Comparison of ENCODE assay signal across 7 mouse cellular contexts in the genomic region with DNA sequence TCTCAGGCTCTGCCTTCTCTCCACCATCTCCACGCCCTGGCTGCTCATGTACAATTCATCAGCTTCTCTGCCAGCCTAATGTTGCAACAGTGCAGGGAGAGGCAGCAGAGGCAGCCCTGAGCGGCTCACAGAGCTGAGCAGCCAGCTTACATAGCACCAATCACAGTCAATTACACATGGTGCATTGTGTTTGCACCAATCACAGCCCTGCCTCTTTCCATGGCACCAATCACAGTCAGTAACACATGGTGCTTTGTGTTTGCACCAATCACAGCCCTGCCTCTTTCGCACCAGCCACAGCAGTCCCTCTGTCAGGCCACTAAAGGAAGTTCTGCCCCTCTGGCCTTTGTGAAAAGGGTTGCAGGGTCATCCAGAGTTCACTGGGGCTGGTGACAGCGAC. TPM values are rescaled to one million over a fixed set of nuclear protein-coding genes. Genes with fewer than 3 reads are reported as not detected.
DNase-seq lines count a peak whose midpoint lies in the region; ATAC-seq lines count a peak whose summit lies in the region.

No protein-coding gene starts in this region.

- peak; percentile 78 for ATAC-seq in activated CD4-positive, CD25-positive, alpha-beta regulatory T cell, adult 4 months
- ATAC-seq in common myeloid progenitor, adult 5-6 weeks (replicated peaks; ENCODE audit: low read depth, poor library complexity, severe bottlenecking), result peak; percentile 73

- peak; percentile 45 for DNase-seq in gastrocnemius, postnatal 10 days
- peak; percentile 61 for DNase-seq in hindlimb bud, embryonic 11.5 days (ENCODE audit: extremely low spot score, low read depth, low spot score)
- DNase-seq in left cerebral cortex, adult 18-20 months (ENCODE audit: low spot score in 2 of 2), result peak; percentile 72 to 81
- DNase-seq in lung, postnatal 36 days, result peak; percentile 88
- DNase-seq in retina, postnatal 1 day, result peak; percentile 98

RNA-seq across cellular contexts. Expression of a gene that starts 40.9 kb away (rescaled TPM):
- 10 to 100 TPM; 17.7 to 23.4 TPM for polyA plus RNA-seq in activated CD4-positive, CD25-positive, alpha-beta regulatory T cell, adult 4 months (2017; shearing (Covaris generic))
- 13.1 and 13.3 TPM in 2 replicates for total RNA-seq in common myeloid progenitor, adult 5-6 weeks (2017)
- 10 to 100 TPM; 11.4 to 11.6 TPM for total RNA-seq in gastrocnemius, postnatal 10 days (2021)
- total RNA-seq in left cerebral cortex, adult 18-20 months (2021), result 10 to 100 TPM; 28.0 to 28.1 TPM

RNA-seq across cellular contexts. Expression of a gene that starts 51.3 kb away (rescaled TPM):
- 1 to 10 TPM; 4.0 to 4.7 TPM for polyA plus RNA-seq in activated CD4-positive, CD25-positive, alpha-beta regulatory T cell, adult 4 months (2017; shearing (Covaris generic))
- total RNA-seq in common myeloid progenitor, adult 5-6 weeks (2017), result 6.0 and 7.9 TPM in 2 replicates
- total RNA-seq in gastrocnemius, postnatal 10 days (2021), result 10 to 100 TPM; 19.0 to 20.3 TPM
- 10 to 100 TPM; 58.3 to 60.9 TPM for total RNA-seq in left cerebral cortex, adult 18-20 months (2021)

Comparison
In these comparisons a context has a peak if more than half of its experiments do, and no peak if none do; other contexts are left out.
1. Peak in every context shown above with its lines: DNase-seq and ATAC-seq.
2. DNase-seq: peak in every context shown above with its lines; median percentile 98 in retina, postnatal 1 day; 88 in lung, postnatal 36 days; 76 in left cerebral cortex, adult 18-20 months; 61 in hindlimb bud, embryonic 11.5 days; 45 in gastrocnemius, postnatal 10 days.